Mouse (Mus musculus) ES-E14 (cell line): ENCODE data around the gene Elovl3.

Source experiments
- CHD2 ChIP-seq: IDR thresholded peaks from 2 replicates; pipeline ENCODE4 v1.6.1; 2014; ENCODE audit warnings: mild to moderate bottlenecking, low read depth, low read length, inconsistent platforms
- HCFC1 ChIP-seq: IDR thresholded peaks from 2 replicates; pipeline ENCODE4 v1.6.1; 2012; ENCODE audit warnings: low read length, inconsistent platforms, borderline replicate concordance; ENCODE audit not compliant: insufficient read depth
- MAFK ChIP-seq: IDR thresholded peaks from 2 replicates; pipeline ENCODE4 v1.6.1; 2014; ENCODE audit warnings: mild to moderate bottlenecking, low read depth, low read length, inconsistent platforms; ENCODE audit not compliant: insufficient read depth
- ZC3H11A ChIP-seq: IDR thresholded peaks from 2 replicates; pipeline ENCODE4 v1.6.1; 2012; ENCODE audit warnings: low read depth, mild to moderate bottlenecking, inconsistent platforms, low read length, borderline replicate concordance
- ZNF384 ChIP-seq: IDR thresholded peaks from 2 replicates; pipeline ENCODE4 v1.6.1; 2012; ENCODE audit warnings: low read depth, low read length, inconsistent platforms

- TF ChIP-seq ZNF384: no peak
- TF ChIP-seq MAFK: no peak
- no peak for TF ChIP-seq CHD2
- no peak for TF ChIP-seq HCFC1
- TF ChIP-seq ZC3H11A: no peak
Observed at GRCm38 (mm10) chr19:46099561-46099960, 32.1 kb upstream of the Elovl3 start.
